Mouse (Mus musculus) heart, postnatal 25 days (tissue): ENCODE measurements around the gene Tmem120a. TPM values are rescaled to one million over a fixed set of nuclear protein-coding genes. Genes with fewer than 3 reads are reported as not detected.

Experiments
- DNase-seq: peaks from one replicate; pipeline ENCODE4 v3.0.0; 2022; ENCODE audit warnings: low spot score
- intact Hi-C: fragments of 180-260 bp; cut with DNase I; formaldehyde crosslinking; loops from one replicate; pipeline ENCODE4 v1.15.1; 2025
- total RNA-seq, 2 experiments: library from RNA; stranded (reverse); gene quantifications; 2 replicates each; pipeline ENCODE4 v1.2.3; 2021

Tmem120a gene
- total RNA-seq, 2 experiments from 2014 or later = 11.8 to 13.3 TPM

GRCm38 (mm10) chr5:135734057-135734680 is 10.1 kb downstream of the Tmem120a start:
- intact Hi-C loops = no loop called here
- no peak for DNase-seq

- intact Hi-C loops = no loop called here
- no peak for DNase-seq
These were observed 11.2 kb downstream of the Tmem120a start for GRCm38 (mm10) chr5:135733071-135733470.

- no peak for DNase-seq
- intact Hi-C loops = no loop called here
These were observed 12.9 kb downstream of the Tmem120a start for GRCm38 (mm10) chr5:135731322-135731721.

- no peak for DNase-seq
- intact Hi-C loops = no loop called here
These were observed 13.3 kb downstream of the Tmem120a start for GRCm38 (mm10) chr5:135730916-135731315.

- DNase-seq = no peak
- intact Hi-C loops = no loop called here
These were observed 14.0 kb downstream of the Tmem120a start for GRCm38 (mm10) chr5:135730278-135730677.

- DNase-seq = no peak
These were observed 14.9 kb downstream of the Tmem120a start for GRCm38 (mm10) chr5:135729351-135729750.

GRCm38 (mm10) chr5:135728361-135728760 is 15.9 kb downstream of the Tmem120a start:
- intact Hi-C loops = no loop called here
- DNase-seq = no peak

More at GRCm38 (mm10) chr5:135729351-135729750, 14.9 kb downstream of the Tmem120a start:
- intact Hi-C loops = no loop called here

- intact Hi-C loops = no loop called here
- no peak for DNase-seq
These were observed 16.4 kb downstream of the Tmem120a start for GRCm38 (mm10) chr5:135727871-135728270.

GRCm38 (mm10) chr5:135726641-135727346 is 17.5 kb downstream of the Tmem120a start:
- intact Hi-C loops = no loop called here
- peak; percentile 57 for DNase-seq

GRCm38 (mm10) chr5:135725991-135726390 is 18.3 kb downstream of the Tmem120a start:
- intact Hi-C loops = no loop called here

GRCm38 (mm10) chr5:135725391-135725841 is 18.8 kb downstream of the Tmem120a start:
- DNase-seq = peak; percentile 53

More at GRCm38 (mm10) chr5:135725991-135726390, 18.3 kb downstream of the Tmem120a start:
- no peak for DNase-seq

GRCm38 (mm10) chr5:135724536-135725322 is 19.5 kb downstream of the Tmem120a start:
- intact Hi-C loops = no loop called here
- DNase-seq = no peak

More at GRCm38 (mm10) chr5:135725391-135725841, 18.8 kb downstream of the Tmem120a start:
- intact Hi-C loops = no loop called here

- intact Hi-C loops = no loop called here
- DNase-seq = no peak
These were observed 21.0 kb downstream of the Tmem120a start for GRCm38 (mm10) chr5:135723165-135723751.

- intact Hi-C loops = no loop called here
- peak; percentile 58 for DNase-seq
These were observed 22.1 kb downstream of the Tmem120a start for GRCm38 (mm10) chr5:135722121-135722520.

- intact Hi-C loops = no loop called here
These were observed 23.2 kb downstream of the Tmem120a start for GRCm38 (mm10) chr5:135721076-135721475.

GRCm38 (mm10) chr5:135720121-135720520 is 24.1 kb downstream of the Tmem120a start:
- intact Hi-C loops = no loop called here
- no peak for DNase-seq

More at GRCm38 (mm10) chr5:135721076-135721475, 23.2 kb downstream of the Tmem120a start:
- DNase-seq = no peak

- DNase-seq = no peak
- intact Hi-C loops = no loop called here
These were observed 24.6 kb downstream of the Tmem120a start for GRCm38 (mm10) chr5:135719586-135720120.

- no peak for DNase-seq
These were observed 28.6 kb downstream of the Tmem120a start for GRCm38 (mm10) chr5:135715624-135716023.

GRCm38 (mm10) chr5:135713441-135714218 is 30.6 kb downstream of the Tmem120a start:
- intact Hi-C loops = no loop called here
- peak; percentile 62 for DNase-seq

More at GRCm38 (mm10) chr5:135715624-135716023, 28.6 kb downstream of the Tmem120a start:
- intact Hi-C loops = no loop called here
